Mouse (Mus musculus): ENCODE results near the gene Gm21992. TPM values are rescaled to one million over a fixed set of nuclear protein-coding genes. Genes with fewer than 3 reads are reported as not detected.

Gene Gm21992
- polyA plus RNA-seq, 1 experiment from 2014 or later: 21.5 TPM

DNA sequence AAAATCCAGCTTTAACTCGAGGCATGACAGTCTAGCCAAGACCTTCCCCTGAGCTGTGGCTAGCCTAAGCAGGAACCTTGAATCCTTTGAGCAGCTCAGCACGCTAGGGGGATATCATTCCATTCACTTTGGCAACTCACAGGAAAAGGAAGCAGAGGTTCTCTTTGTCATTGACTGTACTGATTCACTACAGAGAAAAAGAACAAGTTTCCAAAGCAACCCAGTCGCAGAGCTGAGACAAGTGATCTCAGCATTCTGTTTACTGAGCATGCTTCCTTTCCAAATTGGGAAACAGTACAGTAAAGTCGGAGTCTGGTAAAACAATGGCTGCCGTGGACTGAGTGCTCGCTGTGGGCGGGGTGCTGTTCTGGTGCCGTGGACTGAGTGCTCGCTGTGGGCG is 102.6 kb downstream of the Gm21992 start:
- no peak overlapping the region for H3K4me2 ChIP-seq
- H3K27ac ChIP-seq (replicated peaks): no peak overlapping the region
- no peak for ATAC-seq (ENCODE audit: extremely low read depth, insufficient number of reproducible peaks, low FRiP score, low TSS enrichment)
- H3K4me1 ChIP-seq: peaks cover 18% of the 10 kb centered on the region
- no peak overlapping the region for H3K4me3 ChIP-seq
- H3K9ac ChIP-seq: no peak overlapping the region
- H3K27me3 ChIP-seq (replicated peaks): peaks cover 72% of the 10 kb centered on the region
- 78% methylated on average over 10 of the region's 10 CpGs for WGBS
- no peaks in the 10 kb centered on the region for H3K9me3 ChIP-seq
- H3K36me3 ChIP-seq: no peaks in the 10 kb centered on the region

- Histone ChIP-seq H3K9me3 (no peaks in the 10 kb centered on the region), H3K36me3 (no peaks in the 10 kb centered on the region), H3K4me2 (no peak overlapping the region), H3K4me1 (peaks cover 7% of the 10 kb centered on the region), H3K9ac (no peak overlapping the region), H3K4me3 (no peak overlapping the region), H3K27me3 (replicated peaks) (peaks cover 83% of the 10 kb centered on the region), H3K27ac (replicated peaks) (no peak overlapping the region)
- no peak for ATAC-seq (ENCODE audit: extremely low read depth, insufficient number of reproducible peaks, low FRiP score, low TSS enrichment)
- 48% methylated on average over 7 of the region's 7 CpGs for WGBS
Observed at GRCm38 (mm10) chr19:4701221-4701620, 110.2 kb downstream of the Gm21992 start.

DNA sequence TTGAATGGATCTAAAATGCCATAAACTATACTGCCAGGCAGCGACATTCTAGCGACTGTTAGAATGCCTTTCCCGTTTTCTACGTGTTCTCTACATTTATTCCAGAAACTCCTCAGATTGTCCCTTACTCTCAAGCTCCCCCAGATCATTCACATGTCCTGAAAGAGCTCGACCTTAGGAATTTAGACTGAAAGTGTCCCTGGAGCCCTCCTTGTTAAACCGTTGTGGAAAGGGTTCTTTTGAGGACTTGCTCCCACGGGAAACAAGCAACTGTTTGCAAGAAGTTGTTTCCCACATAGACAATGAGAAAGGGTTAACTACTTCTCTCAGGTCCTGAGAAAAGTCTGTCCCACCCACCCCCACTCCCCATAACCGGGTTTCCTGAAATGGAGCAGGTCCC is 110.8 kb downstream of the Gm21992 start:
- Histone ChIP-seq H3K4me3 (no peak overlapping the region), H3K9me3 (no peaks in the 10 kb centered on the region), H3K4me2 (no peak overlapping the region), H3K9ac (no peak overlapping the region), H3K36me3 (no peaks in the 10 kb centered on the region), H3K4me1 (peaks cover 7% of the 10 kb centered on the region), H3K27me3 (replicated peaks) (peaks cover 83% of the 10 kb centered on the region), H3K27ac (replicated peaks) (no peak overlapping the region)
- WGBS: 69% methylated on average over 8 of the region's 8 CpGs
- ATAC-seq (ENCODE audit: extremely low read depth, insufficient number of reproducible peaks, low FRiP score, low TSS enrichment): no peak

GRCm38 (mm10) chr19:4699821-4700220 is 111.6 kb downstream of the Gm21992 start:
- Histone ChIP-seq H3K4me3 (no peak overlapping the region), H3K9me3 (no peaks in the 10 kb centered on the region), H3K4me2 (no peak overlapping the region), H3K36me3 (no peaks in the 10 kb centered on the region), H3K27ac (replicated peaks) (no peak overlapping the region), H3K27me3 (replicated peaks) (peaks cover 81% of the 10 kb centered on the region), H3K9ac (no peak overlapping the region), H3K4me1 (peaks cover 7% of the 10 kb centered on the region)
- 70% methylated on average over 5 of the region's 5 CpGs for WGBS
- no peak for ATAC-seq (ENCODE audit: extremely low read depth, insufficient number of reproducible peaks, low FRiP score, low TSS enrichment)

DNA sequence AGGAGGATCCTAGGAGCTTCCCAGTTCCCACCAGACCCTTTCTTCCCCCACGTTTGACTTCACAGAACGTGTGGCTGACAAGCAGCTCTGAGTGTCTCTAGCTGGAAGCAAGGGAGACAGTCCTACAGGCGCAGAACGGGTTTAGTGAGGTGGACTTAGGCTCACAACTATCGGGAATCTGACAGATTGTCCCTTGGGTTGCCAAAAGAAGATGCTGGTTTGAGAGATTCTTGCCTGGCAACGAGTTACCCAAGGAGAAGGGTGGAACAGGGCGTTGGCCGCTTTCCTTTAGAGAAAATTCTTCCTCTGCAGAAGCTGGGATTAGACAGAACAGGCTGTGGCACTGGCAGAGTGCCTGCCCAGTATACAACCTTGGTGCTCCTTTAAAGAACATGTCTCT is 112.6 kb downstream of the Gm21992 start:
- peak overlapping the region; percentile 64 for H3K4me3 ChIP-seq
- no peaks in the 10 kb centered on the region for H3K9me3 ChIP-seq
- no peaks in the 10 kb centered on the region for H3K36me3 ChIP-seq
- WGBS: 31% methylated on average over 8 of the region's 8 CpGs
- H3K4me1 ChIP-seq: peaks cover 7% of the 10 kb centered on the region
- H3K27ac ChIP-seq (replicated peaks): no peak overlapping the region
- H3K9ac ChIP-seq: 0 out of 2 replicates have a peak overlapping the region, but pooled peaks have one; percentile 79
- peak overlapping the region; percentile 92 for H3K4me2 ChIP-seq
- H3K27me3 ChIP-seq (replicated peaks): peaks cover 81% of the 10 kb centered on the region
- no peak for ATAC-seq (ENCODE audit: extremely low read depth, insufficient number of reproducible peaks, low FRiP score, low TSS enrichment)

DNA sequence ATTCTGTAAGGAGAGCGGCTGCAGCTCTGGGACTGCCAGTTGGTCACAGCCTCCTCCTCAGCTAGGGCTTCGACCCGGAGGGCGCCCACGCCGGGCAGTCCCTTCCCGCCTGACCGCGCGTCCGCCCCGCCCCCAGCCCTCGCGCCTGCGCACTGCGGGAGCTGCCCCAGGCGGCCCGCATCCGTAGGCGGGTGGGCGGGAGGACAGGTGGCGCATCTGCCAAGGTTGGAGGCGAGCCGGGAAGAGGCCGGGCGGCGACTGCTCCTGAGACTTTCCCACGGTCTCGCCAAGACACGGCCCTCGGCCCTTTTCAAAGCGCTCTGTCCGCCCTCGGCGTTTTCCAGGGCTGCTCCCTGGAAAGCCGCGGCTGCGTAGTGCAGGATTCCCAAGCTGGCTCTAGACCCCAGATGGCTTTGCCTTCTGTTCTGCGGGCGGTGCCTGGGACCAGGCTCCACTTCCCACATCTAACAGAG is 113.2 kb downstream of the Gm21992 start, which contains the start of gene Gm960:
Gene Gm960, minus strand, starts transcription at position 464 of the 473 bp plus-strand sequence.
- Histone ChIP-seq H3K9me3 (no peaks in the 10 kb centered on the region), H3K4me3 (peak within 1 kb of the TSS; percentile 64), H3K9ac (peak within 1 kb of the TSS; percentile 79), H3K36me3 (no peaks in the 10 kb centered on the region), H3K4me2 (peak within 1 kb of the TSS; percentile 92), H3K4me1 (peaks cover 7% of the 10 kb centered on the region), H3K27me3 (replicated peaks) (peaks cover 79% of the 10 kb centered on the region), H3K27ac (replicated peaks) (no peak within 1 kb of the TSS)
- no peak for ATAC-seq (ENCODE audit: extremely low read depth, insufficient number of reproducible peaks, low FRiP score, low TSS enrichment)
- WGBS: under 1% methylated on average over 40 of the region's 40 CpGs

- H3K9ac ChIP-seq: peak overlapping the region; percentile 79
Observed at GRCm38 (mm10) chr19:4697721-4698120, 113.7 kb downstream of the Gm21992 start.

GRCm38 (mm10) chr19:4697121-4697520 is 114.3 kb downstream of the Gm21992 start:
- H3K9me3 ChIP-seq: no peaks in the 10 kb centered on the region
- H3K27me3 ChIP-seq (replicated peaks): peaks cover 75% of the 10 kb centered on the region
- no peak overlapping the region for H3K9ac ChIP-seq
- H3K27ac ChIP-seq (replicated peaks): no peak overlapping the region
- no peak for ATAC-seq (ENCODE audit: extremely low read depth, insufficient number of reproducible peaks, low FRiP score, low TSS enrichment)
- no peak overlapping the region for H3K4me2 ChIP-seq
- WGBS: 76% methylated on average over 3 of the region's 3 CpGs
- peaks cover 7% of the 10 kb centered on the region for H3K4me1 ChIP-seq
- H3K4me3 ChIP-seq: no peak overlapping the region
- no peaks in the 10 kb centered on the region for H3K36me3 ChIP-seq

More at GRCm38 (mm10) chr19:4697721-4698120, 113.7 kb downstream of the Gm21992 start:
- Histone ChIP-seq H3K27ac (replicated peaks) (no peak overlapping the region), H3K4me1 (peaks cover 7% of the 10 kb centered on the region), H3K36me3 (no peaks in the 10 kb centered on the region), H3K9me3 (no peaks in the 10 kb centered on the region), H3K27me3 (replicated peaks) (peaks cover 78% of the 10 kb centered on the region), H3K4me2 (peak overlapping the region; percentile 92), H3K4me3 (peak overlapping the region; percentile 64)
- WGBS: 76% methylated on average over 9 of the region's 9 CpGs
- ATAC-seq (ENCODE audit: extremely low read depth, insufficient number of reproducible peaks, low FRiP score, low TSS enrichment): no peak

DNA sequence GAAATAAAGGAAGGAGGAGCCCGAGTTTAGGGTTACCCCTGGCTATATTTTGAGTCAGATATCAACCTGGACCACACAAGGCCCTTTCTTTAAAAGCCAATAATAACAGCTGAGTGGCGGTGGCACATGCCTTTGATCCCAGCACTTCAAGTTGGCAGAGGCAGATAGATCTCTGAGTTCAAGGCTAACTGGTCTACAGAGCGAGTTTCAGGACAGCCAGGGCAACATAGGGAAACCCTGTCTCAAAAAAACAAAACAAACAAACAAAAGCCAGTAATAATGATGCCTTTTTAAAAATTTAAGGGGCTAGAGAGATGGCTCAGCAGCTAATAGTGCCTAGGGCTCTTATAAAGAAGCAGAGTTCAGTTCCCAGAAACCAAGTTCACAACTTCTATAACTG is 117.1 kb downstream of the Gm21992 start:
- Histone ChIP-seq H3K27ac (replicated peaks) (no peak overlapping the region), H3K4me2 (no peak overlapping the region), H3K9ac (no peak overlapping the region), H3K27me3 (replicated peaks) (peaks cover 65% of the 10 kb centered on the region), H3K36me3 (no peaks in the 10 kb centered on the region), H3K4me1 (peaks cover 7% of the 10 kb centered on the region), H3K4me3 (no peak overlapping the region), H3K9me3 (no peaks in the 10 kb centered on the region)
- WGBS: 44% methylated on average over 3 of the region's 3 CpGs
- ATAC-seq (ENCODE audit: extremely low read depth, insufficient number of reproducible peaks, low FRiP score, low TSS enrichment): no peak

Other genes with a start within 250 kb of the Gm21992 start
- 3.2 and 3.8 TPM in 2 replicates for gene Lrfn4, start 195.9 kb downstream of the Gm21992 start, polyA plus RNA-seq (2015; fragmentation: Nextera tagmentation; extraction: Ambion mirVana)
- 37.7 and 41.2 TPM in 2 replicates for gene Rce1, start 186.0 kb downstream of the Gm21992 start, polyA plus RNA-seq (2015; fragmentation: Nextera tagmentation; extraction: Ambion mirVana)
- 1.4 and 1.6 TPM in 2 replicates for gene Gm960, start 112.9 kb downstream of the Gm21992 start, polyA plus RNA-seq (2015; fragmentation: Nextera tagmentation; extraction: Ambion mirVana)
- 0.16 and 0.33 TPM in 2 replicates for gene Sptbn2, start 100.4 kb downstream of the Gm21992 start, polyA plus RNA-seq (2015; fragmentation: Nextera tagmentation; extraction: Ambion mirVana)
- gene Rbm4b, start 55.1 kb downstream of the Gm21992 start, polyA plus RNA-seq (2015; fragmentation: Nextera tagmentation; extraction: Ambion mirVana): 36.1 and 40.6 TPM in 2 replicates
- 45.5 and 50.8 TPM in 2 replicates for gene Rbm4, start 17.7 kb downstream of the Gm21992 start, polyA plus RNA-seq (2015; fragmentation: Nextera tagmentation; extraction: Ambion mirVana)
- 48.4 and 48.6 TPM in 2 replicates for gene Rbm14, start within 50 bp of the Gm21992 start, polyA plus RNA-seq (2015; fragmentation: Nextera tagmentation; extraction: Ambion mirVana)
- 40.7 and 44.1 TPM in 2 replicates for gene Ccs, start 27.7 kb upstream of the Gm21992 start, polyA plus RNA-seq (2015; fragmentation: Nextera tagmentation; extraction: Ambion mirVana)
- 0.04 TPM in 1 of 2 replicates, not detected in the other for gene Ccdc87, start 27.8 kb upstream of the Gm21992 start, polyA plus RNA-seq (2015; fragmentation: Nextera tagmentation; extraction: Ambion mirVana)
- gene Ctsf, start 43.5 kb upstream of the Gm21992 start, polyA plus RNA-seq (2015; fragmentation: Nextera tagmentation; extraction: Ambion mirVana): 40.5 and 42.2 TPM in 2 replicates
- 2.8 and 3.9 TPM in 2 replicates for gene Actn3, start 66.3 kb upstream of the Gm21992 start, polyA plus RNA-seq (2015; fragmentation: Nextera tagmentation; extraction: Ambion mirVana)
- 8.4 and 8.6 TPM in 2 replicates for gene Zdhhc24, start 67.1 kb upstream of the Gm21992 start, polyA plus RNA-seq (2015; fragmentation: Nextera tagmentation; extraction: Ambion mirVana)
- 2.2 and 2.5 TPM in 2 replicates for gene Bbs1, start 95.0 kb upstream of the Gm21992 start, polyA plus RNA-seq (2015; fragmentation: Nextera tagmentation; extraction: Ambion mirVana)
- gene Dpp3, start 116.7 kb upstream of the Gm21992 start, polyA plus RNA-seq (2015; fragmentation: Nextera tagmentation; extraction: Ambion mirVana): 84.6 and 84.7 TPM in 2 replicates
- gene Peli3, start 131.5 kb upstream of the Gm21992 start, polyA plus RNA-seq (2015; fragmentation: Nextera tagmentation; extraction: Ambion mirVana): 0.99 and 1.0 TPM in 2 replicates
- gene Mrpl11, start 150.5 kb upstream of the Gm21992 start, polyA plus RNA-seq (2015; fragmentation: Nextera tagmentation; extraction: Ambion mirVana): 85.2 and 101 TPM in 2 replicates
- gene Npas4, start 178.7 kb upstream of the Gm21992 start, polyA plus RNA-seq (2015; fragmentation: Nextera tagmentation; extraction: Ambion mirVana): 0.09 TPM in 2 replicates
- 8.5 and 9.4 TPM in 2 replicates for gene Slc29a2, start 212.2 kb upstream of the Gm21992 start, polyA plus RNA-seq (2015; fragmentation: Nextera tagmentation; extraction: Ambion mirVana)
- 41.4 and 49.5 TPM in 2 replicates for gene B4gat1, start 227.2 kb upstream of the Gm21992 start, polyA plus RNA-seq (2015; fragmentation: Nextera tagmentation; extraction: Ambion mirVana)
- 1.4 and 1.7 TPM in 2 replicates for gene AC124502.3, start 227.3 kb upstream of the Gm21992 start, polyA plus RNA-seq (2015; fragmentation: Nextera tagmentation; extraction: Ambion mirVana)
- 29.5 and 33.5 TPM in 2 replicates for gene Brms1, start 229.7 kb upstream of the Gm21992 start, polyA plus RNA-seq (2015; fragmentation: Nextera tagmentation; extraction: Ambion mirVana)
- 2.4 and 3.5 TPM in 2 replicates for gene Rin1, start 238.9 kb upstream of the Gm21992 start, polyA plus RNA-seq (2015; fragmentation: Nextera tagmentation; extraction: Ambion mirVana)